Mouse (Mus musculus) left cerebral cortex, adult 9 months (tissue): ENCODE measurements around the gene Apon.
"Not testable (repeated sequence)": the region's sequence is repeated elsewhere in the genome, so short reads cannot be mapped to it uniquely, and the experiment has no call there.

Experiments used
- DNase-seq, 2 experiments: peaks; one replicate each; pipeline ENCODE4 v3.0.0; 2022; ENCODE audit warnings: low spot score in 2 of 2

Gene Apon

GRCm38 (mm10) chr10:128272819-128273439, 19.0 kb downstream of the Apon start:
- DNase-seq = not testable (repeated sequence)

GRCm38 (mm10) chr10:128275374-128275773, 21.5 kb downstream of the Apon start:
- not testable (repeated sequence) for DNase-seq

- DNase-seq = no peak
Measured at GRCm38 (mm10) chr10:128278158-128278557, 24.3 kb downstream of the Apon start.

- no peak for DNase-seq
Measured at GRCm38 (mm10) chr10:128280943-128281342, 27.0 kb downstream of the Apon start.

- no peak for DNase-seq
Measured at GRCm38 (mm10) chr10:128281682-128282081, 27.8 kb downstream of the Apon start.

GRCm38 (mm10) chr10:128282886-128283450, 29.1 kb downstream of the Apon start:
- DNase-seq = no peak

GRCm38 (mm10) chr10:128283604-128284579, 30.0 kb downstream of the Apon start:
- DNase-seq = peak in 1 of 2 experiments; percentile 49

GRCm38 (mm10) chr10:128290594-128290993, 36.7 kb downstream of the Apon start:
- DNase-seq = not testable (repeated sequence)

GRCm38 (mm10) chr10:128296370-128297090, 42.6 kb downstream of the Apon start:
- no peak for DNase-seq

- no peak for DNase-seq
Measured at GRCm38 (mm10) chr10:128297221-128297620, 43.3 kb downstream of the Apon start.

- no peak for DNase-seq
Measured at GRCm38 (mm10) chr10:128297622-128298021, 43.7 kb downstream of the Apon start.

GRCm38 (mm10) chr10:128298243-128298642, 44.3 kb downstream of the Apon start:
- DNase-seq = no peak

GRCm38 (mm10) chr10:128298702-128299171, 44.8 kb downstream of the Apon start, which contains the start of gene Il23a:
Gene Il23a (minus strand): TSS chr10:128298752.
- DNase-seq = no peak

- no peak for DNase-seq
Measured at GRCm38 (mm10) chr10:128302357-128302756, 48.5 kb downstream of the Apon start.

- no peak for DNase-seq
Measured at GRCm38 (mm10) chr10:128302785-128303125, 48.9 kb downstream of the Apon start.

GRCm38 (mm10) chr10:128303126-128304021, 49.5 kb downstream of the Apon start, which contains the start of gene Pan2:
Gene Pan2 (plus strand): TSS chr10:128303335.
- peak; percentile 99 to 100 for DNase-seq
